Mouse (Mus musculus): ENCODE measurements around the gene Rfc3.
A peak's percentile ranks its signal among the peaks of the same experiment; 100 is the strongest.
"Not testable (repeated sequence)": the region's sequence is repeated elsewhere in the genome, so short reads cannot be mapped to it uniquely, and the experiment has no call there.

Rfc3 gene

DNA sequence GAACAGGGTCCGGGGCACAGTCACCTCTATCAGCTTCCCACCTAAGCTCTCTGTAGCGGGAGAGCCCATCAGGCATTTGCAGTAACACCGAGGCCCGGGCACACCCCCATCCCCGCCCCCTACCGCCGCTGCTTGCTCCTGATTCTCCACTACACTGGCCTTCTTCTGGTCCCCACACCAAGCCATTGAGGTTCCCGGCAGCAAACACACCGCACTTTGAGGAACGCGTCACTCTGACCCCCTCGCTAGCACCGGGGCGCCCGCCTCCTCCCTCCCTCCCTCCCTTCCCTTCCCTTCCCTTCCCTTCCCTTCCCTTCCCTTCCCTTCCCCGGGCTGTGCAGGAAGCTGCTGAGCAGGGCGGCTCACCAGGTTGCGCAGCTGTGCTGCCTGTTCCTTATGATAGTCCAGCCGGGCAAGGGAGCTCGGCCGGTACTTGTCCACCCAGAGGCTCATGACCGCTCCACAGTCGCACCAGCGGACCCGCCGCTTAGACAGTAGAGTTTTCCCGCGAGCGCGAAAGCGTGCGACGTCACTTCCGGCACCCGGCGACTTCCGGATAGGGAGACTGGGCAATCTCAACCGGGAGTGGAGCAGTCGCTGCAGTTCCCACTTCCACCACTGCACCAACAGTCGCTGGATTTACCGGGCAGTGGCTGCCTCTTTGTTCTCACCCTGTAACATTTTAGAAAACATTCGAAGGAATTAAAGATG, at the start of gene Rfc3:
Gene Rfc3, minus strand, starts transcription at position 543 of the 711 bp plus-strand sequence.
- DNase-seq (ENCODE audit: low spot score in 2 of 2) = peak; percentile 90 to 93

DNA sequence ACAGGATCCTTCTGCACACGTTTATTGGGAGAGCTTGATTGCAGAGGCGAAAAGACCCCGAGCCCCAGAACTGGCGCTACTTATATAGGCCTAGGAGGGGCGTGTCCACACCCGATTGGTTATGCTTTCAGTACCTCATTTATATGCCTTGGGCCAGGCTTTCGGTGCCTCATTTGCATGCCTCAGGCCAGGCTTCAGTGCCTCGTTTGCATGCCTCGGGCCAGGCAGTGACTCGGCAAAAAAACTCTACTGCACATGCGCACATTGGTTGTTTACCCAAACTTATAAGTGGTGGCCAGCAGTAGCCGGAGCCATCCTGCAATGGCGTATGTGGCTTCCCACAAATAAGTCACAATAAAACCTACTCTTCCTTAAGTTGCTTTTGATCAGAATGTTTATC, 42.6 kb upstream of the Rfc3 start:
- DNase-seq (ENCODE audit: low spot score in 2 of 2) = not testable (repeated sequence)

DNA sequence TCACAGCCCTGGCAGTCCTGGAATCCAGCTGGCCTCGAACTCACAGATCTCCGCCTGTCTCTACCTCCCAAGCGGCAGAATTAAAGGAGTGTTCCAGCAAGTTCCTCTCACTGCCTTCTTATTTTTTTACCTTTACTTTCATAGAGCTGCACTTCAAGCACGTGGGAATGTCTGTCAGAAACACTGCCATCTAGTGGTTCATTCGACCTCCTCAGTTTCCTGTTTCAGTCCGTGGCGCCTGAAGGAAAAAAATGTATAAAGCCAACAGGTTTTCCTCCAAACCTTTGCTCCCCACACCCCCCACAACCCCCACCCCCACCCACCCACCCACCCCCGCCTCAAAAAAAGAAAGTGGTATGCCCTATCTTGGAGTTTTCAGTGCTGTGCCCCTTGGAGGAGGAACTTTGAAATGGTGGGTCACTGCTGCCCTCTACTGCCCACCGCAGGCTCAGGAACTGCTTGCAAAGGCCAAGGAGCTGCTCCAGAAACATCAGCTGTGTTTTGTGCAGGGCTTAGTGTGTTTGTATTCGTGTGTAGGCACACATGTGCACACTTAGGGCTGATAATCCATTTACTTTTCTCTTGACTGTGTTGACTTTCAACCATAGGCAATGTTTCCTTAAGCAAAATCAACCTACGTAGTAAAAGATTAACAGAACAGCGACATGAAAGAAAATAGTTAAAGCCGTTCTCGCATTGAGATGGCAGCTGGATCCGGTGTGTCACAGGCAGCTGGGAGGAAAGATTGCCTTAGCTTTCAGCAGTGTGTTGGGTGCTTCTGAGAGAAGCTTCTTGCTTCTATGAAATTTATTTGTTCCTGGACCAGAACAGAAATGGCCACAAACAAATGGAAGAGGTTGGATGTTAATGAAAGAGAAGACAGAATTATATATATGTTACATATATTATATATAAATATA, 35.8 kb upstream of the Rfc3 start:
- DNase-seq (ENCODE audit: low spot score in 2 of 2) = peak; percentile 64 to 68

DNA sequence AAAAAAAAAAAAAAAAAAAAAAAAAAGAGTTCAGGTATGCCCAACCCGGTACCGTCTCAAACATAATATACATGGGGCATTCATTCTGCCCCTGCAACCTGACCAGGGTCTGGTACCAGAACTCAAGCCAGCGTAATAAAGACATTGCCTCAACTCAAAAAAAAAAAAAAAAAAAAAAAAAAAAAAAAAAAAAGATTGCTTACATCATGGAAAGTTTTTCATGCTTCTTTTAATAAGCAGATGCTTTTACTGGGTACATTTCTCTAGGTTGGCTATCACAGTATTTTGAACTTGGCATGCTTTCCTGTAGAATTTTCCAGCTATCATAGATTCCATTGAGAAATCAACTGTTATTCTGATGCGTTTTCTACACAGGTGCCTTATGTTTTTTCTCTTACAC, 11.2 kb upstream of the Rfc3 start:
- no peak for DNase-seq (ENCODE audit: low spot score in 2 of 2)

DNA sequence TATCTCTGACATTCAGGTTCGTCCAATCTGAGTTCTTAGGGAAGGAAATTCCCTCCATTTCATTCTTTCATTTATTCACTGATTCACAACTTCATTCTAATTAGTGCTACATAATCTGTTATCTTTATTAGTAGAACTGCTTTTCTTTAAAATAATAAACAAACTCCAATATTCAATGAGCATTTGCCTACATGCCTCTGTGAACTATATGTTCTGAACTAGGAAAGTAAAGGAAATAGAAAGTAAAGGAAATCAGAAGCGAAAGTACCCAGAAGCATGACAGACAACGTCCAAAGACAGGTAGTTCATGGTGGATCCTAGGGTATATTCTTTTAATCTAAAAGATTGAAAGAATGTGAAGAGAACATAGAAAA, 356 bp upstream of the Rfc3 start:
- no peak for DNase-seq (ENCODE audit: low spot score in 2 of 2)

DNA sequence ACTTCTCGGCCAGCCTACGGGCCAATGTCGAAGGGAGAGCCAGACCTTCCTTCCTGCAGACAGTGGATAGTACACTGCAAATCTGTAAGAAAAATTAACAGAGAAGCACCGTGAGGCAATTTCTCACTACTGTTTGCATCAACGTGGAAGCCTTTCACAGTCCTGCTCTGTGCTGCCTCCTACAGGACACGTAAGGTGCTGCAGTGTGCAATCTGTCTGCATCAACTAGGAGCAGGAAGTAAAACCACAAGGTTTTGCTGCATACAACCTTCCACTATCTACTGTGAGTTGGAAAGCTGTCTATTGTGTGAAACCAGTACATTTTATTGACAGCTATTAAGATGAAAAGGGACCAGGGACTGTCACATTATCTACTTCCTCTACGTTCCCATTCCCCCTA, 6.2 kb downstream of the Rfc3 start:
- DNase-seq (ENCODE audit: low spot score in 2 of 2) = no peak

DNA sequence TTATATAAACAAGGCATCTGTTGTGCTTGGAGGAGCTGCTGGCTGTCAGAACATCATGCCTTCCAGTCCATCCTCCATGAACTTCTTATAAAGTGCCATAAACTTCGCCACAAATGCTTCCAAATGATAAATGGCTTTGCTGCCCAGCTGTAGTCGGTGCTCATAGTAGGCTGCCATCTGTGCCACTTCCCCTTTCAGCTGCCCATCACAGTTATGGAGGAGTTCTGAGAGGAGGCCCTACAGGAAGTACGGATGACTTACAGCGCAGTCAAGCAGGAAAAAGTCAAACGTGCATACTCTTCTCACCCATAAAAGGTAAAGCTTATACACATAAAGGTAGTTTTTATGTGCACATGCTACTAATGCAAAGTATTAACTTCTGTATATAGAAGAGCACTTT, 8.2 kb downstream of the Rfc3 start:
- DNase-seq (ENCODE audit: low spot score in 2 of 2) = peak; percentile 63 to 64

DNA sequence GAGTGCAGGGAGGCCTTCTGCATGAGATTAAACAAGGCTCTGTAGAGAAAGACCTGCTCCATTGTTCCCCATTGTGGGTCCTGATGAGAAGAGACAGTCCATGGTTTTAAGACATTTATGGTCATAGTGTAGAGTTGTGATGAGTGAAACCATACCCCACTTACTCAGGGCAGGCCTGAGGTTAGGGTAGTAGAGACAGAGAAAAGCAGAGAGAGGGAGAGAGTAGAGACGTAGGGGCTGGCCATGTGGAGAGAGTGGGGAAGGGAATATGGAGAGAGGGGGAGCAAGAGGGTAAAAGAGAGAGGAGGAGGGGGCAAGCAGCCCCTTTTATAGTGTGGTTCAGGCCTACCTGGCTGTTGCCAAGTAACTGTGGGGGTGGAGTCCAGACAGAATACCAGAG, 8.9 kb downstream of the Rfc3 start:
- no peak for DNase-seq (ENCODE audit: low spot score in 2 of 2)

DNA sequence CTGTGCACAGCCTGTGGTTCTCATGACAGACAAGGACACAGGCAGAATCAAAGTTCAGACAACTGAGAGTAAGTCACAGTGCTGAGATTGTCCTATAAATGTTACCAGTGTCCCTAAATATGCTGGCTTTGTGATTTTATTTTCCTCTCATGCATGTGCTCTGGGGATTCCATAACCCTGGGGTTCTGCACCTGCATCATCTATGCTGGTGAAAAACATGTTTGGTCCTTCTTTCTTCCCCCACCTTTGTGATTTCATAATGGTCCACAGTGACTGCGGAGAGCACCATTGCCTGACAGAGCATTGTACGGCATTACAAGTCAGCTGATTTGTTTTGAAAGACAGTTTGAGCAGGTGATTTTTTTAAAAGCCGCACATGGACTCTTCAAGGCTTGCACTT, 45.1 kb downstream of the Rfc3 start, which contains the start of gene Vmn2r18:
Gene Vmn2r18, minus strand, starts transcription at position 101 of the 400 bp plus-strand sequence.
- no peak for DNase-seq (ENCODE audit: low spot score in 2 of 2)

DNA sequence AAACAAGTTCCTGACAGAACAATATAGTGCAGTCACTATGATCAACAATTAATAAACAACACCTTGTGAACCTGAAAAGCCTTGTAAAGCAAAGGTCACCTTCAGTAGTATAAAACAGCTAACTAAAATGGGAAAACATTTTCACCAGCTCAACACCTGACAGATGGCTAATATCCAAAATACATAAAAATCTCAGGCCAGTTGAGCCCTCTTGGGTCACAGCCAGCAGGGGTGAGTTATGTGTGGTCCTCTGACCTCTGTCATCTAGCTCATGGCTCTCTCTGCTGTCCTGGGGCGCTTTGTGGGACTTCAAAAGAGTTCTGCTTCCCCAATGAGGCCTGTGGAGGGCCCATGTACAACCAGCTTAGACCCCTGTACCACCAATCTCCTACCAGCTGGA, 49.3 kb downstream of the Rfc3 start:
- no peak for DNase-seq (ENCODE audit: low spot score in 2 of 2)
